Mouse (Mus musculus): ENCODE data around the gene Oaf. TPM values are rescaled to one million over a fixed set of nuclear protein-coding genes. Genes with fewer than 3 reads are reported as not detected.

The Oaf gene
- polyA plus RNA-seq, 1 experiment from 2014 or later: 41.2 TPM

- Histone ChIP-seq H3K4me3 (ENCODE audit: control insufficient read depth in 1 of 2, insufficient read depth in 1 of 2, low read depth in 1 of 2, low read length in 2 of 2) (no peak overlapping the region), H3K27ac (replicated peaks in 1 of 2; ENCODE audit: control insufficient read depth in 1 of 2, insufficient read depth in 1 of 2, low read depth in 2 of 2, low read length in 2 of 2) (no peak overlapping the region), H3K4me1 (ENCODE audit: control insufficient read depth in 2 of 2, insufficient read depth in 2 of 2, low read length in 2 of 2) (peaks cover 0 to 2% of the 10 kb centered on the region in 2 experiments; a peak in 2 of 4 replicates), H3K9me3 (ENCODE audit: control insufficient read depth, low read length) (no peaks in the 10 kb centered on the region), H3K4me2 (ENCODE audit: low read length) (no peak overlapping the region), H3K36me3 (ENCODE audit: control insufficient read depth, insufficient read depth, low read length) (no peaks in the 10 kb centered on the region), H3K27me3 (ENCODE audit: control insufficient read depth, insufficient read depth, low read length) (peaks cover 63% of the 10 kb centered on the region), H3K9ac (ENCODE audit: low read length) (no peak overlapping the region)
- WGBS: 5% methylated on average over 5 of the region's 5 CpGs
- no peak for ATAC-seq (ENCODE audit: insufficient number of reproducible peaks, insufficient read depth, low FRiP score, low read depth)
These were observed 39.5 kb downstream of the Oaf start for GRCm38 (mm10) chr9:43200212-43200611.

- 15% methylated on average over 9 of the region's 9 CpGs for WGBS
- no peak for ATAC-seq (ENCODE audit: insufficient number of reproducible peaks, insufficient read depth, low FRiP score, low read depth)
These were observed 45.7 kb downstream of the Oaf start for GRCm38 (mm10) chr9:43194001-43194400.

GRCm38 (mm10) chr9:43191561-43191960 lies 48.1 kb downstream of the Oaf start:
- 52% methylated on average over 4 of the region's 4 CpGs for WGBS
- H3K9me3 ChIP-seq (ENCODE audit: control insufficient read depth, low read length): no peaks in the 10 kb centered on the region
- peaks cover 10% of the 10 kb centered on the region for H3K27me3 ChIP-seq (ENCODE audit: control insufficient read depth, insufficient read depth, low read length)
- ATAC-seq (ENCODE audit: insufficient number of reproducible peaks, insufficient read depth, low FRiP score, low read depth): no peak
- no peaks in the 10 kb centered on the region for H3K4me1 ChIP-seq (ENCODE audit: control insufficient read depth in 2 of 2, insufficient read depth in 2 of 2, low read length in 2 of 2)
- no peak overlapping the region for H3K9ac ChIP-seq (ENCODE audit: low read length)
- H3K4me2 ChIP-seq (ENCODE audit: low read length): no peak overlapping the region
- H3K36me3 ChIP-seq (ENCODE audit: control insufficient read depth, insufficient read depth, low read length): no peaks in the 10 kb centered on the region
- H3K4me3 ChIP-seq (ENCODE audit: control insufficient read depth in 1 of 2, insufficient read depth in 1 of 2, low read depth in 1 of 2, low read length in 2 of 2): no peak overlapping the region
- H3K27ac ChIP-seq (replicated peaks in 1 of 2; ENCODE audit: control insufficient read depth in 1 of 2, insufficient read depth in 1 of 2, low read depth in 2 of 2, low read length in 2 of 2): no peak overlapping the region

More at GRCm38 (mm10) chr9:43194001-43194400, 45.7 kb downstream of the Oaf start:
- Histone ChIP-seq H3K27ac (replicated peaks in 1 of 2; ENCODE audit: control insufficient read depth in 1 of 2, insufficient read depth in 1 of 2, low read depth in 2 of 2, low read length in 2 of 2) (no peak overlapping the region), H3K4me1 (ENCODE audit: control insufficient read depth in 2 of 2, insufficient read depth in 2 of 2, low read length in 2 of 2) (no peaks in the 10 kb centered on the region), H3K9ac (ENCODE audit: low read length) (no peak overlapping the region), H3K9me3 (ENCODE audit: control insufficient read depth, low read length) (no peaks in the 10 kb centered on the region), H3K4me2 (ENCODE audit: low read length) (no peak overlapping the region), H3K36me3 (ENCODE audit: control insufficient read depth, insufficient read depth, low read length) (no peaks in the 10 kb centered on the region), H3K27me3 (ENCODE audit: control insufficient read depth, insufficient read depth, low read length) (peaks cover 15% of the 10 kb centered on the region), H3K4me3 (ENCODE audit: control insufficient read depth in 1 of 2, insufficient read depth in 1 of 2, low read depth in 1 of 2, low read length in 2 of 2) (no peak overlapping the region)

GRCm38 (mm10) chr9:43189021-43189356 lies 50.7 kb downstream of the Oaf start:
- no peak overlapping the region for H3K4me3 ChIP-seq (ENCODE audit: control insufficient read depth in 1 of 2, insufficient read depth in 1 of 2, low read depth in 1 of 2, low read length in 2 of 2)
- H3K9ac ChIP-seq (ENCODE audit: low read length): no peak overlapping the region
- H3K27me3 ChIP-seq (ENCODE audit: control insufficient read depth, insufficient read depth, low read length): peaks cover 9% of the 10 kb centered on the region
- H3K27ac ChIP-seq (replicated peaks in 1 of 2; ENCODE audit: control insufficient read depth in 1 of 2, insufficient read depth in 1 of 2, low read depth in 2 of 2, low read length in 2 of 2): no peak overlapping the region
- no peak for ATAC-seq (ENCODE audit: insufficient number of reproducible peaks, insufficient read depth, low FRiP score, low read depth)
- no peak overlapping the region for H3K4me2 ChIP-seq (ENCODE audit: low read length)
- H3K36me3 ChIP-seq (ENCODE audit: control insufficient read depth, insufficient read depth, low read length): no peaks in the 10 kb centered on the region
- H3K4me1 ChIP-seq (ENCODE audit: control insufficient read depth in 2 of 2, insufficient read depth in 2 of 2, low read length in 2 of 2): no peaks in the 10 kb centered on the region
- no peaks in the 10 kb centered on the region for H3K9me3 ChIP-seq (ENCODE audit: control insufficient read depth, low read length)
- 42% methylated on average over 3 of the region's 3 CpGs for WGBS

- no peak for ATAC-seq (ENCODE audit: insufficient number of reproducible peaks, insufficient read depth, low FRiP score, low read depth)
- H3K9ac ChIP-seq (ENCODE audit: low read length): no peak overlapping the region
- H3K27me3 ChIP-seq (ENCODE audit: control insufficient read depth, insufficient read depth, low read length): peaks cover 5% of the 10 kb centered on the region
- no peaks in the 10 kb centered on the region for H3K9me3 ChIP-seq (ENCODE audit: control insufficient read depth, low read length)
- no peaks in the 10 kb centered on the region for H3K4me1 ChIP-seq (ENCODE audit: control insufficient read depth in 2 of 2, insufficient read depth in 2 of 2, low read length in 2 of 2)
- no peaks in the 10 kb centered on the region for H3K36me3 ChIP-seq (ENCODE audit: control insufficient read depth, insufficient read depth, low read length)
- no peak overlapping the region for H3K4me2 ChIP-seq (ENCODE audit: low read length)
- no peak overlapping the region for H3K4me3 ChIP-seq (ENCODE audit: control insufficient read depth in 1 of 2, insufficient read depth in 1 of 2, low read depth in 1 of 2, low read length in 2 of 2)
- WGBS: 66% methylated on average over 12 of the region's 12 CpGs
- H3K27ac ChIP-seq (replicated peaks in 1 of 2; ENCODE audit: control insufficient read depth in 1 of 2, insufficient read depth in 1 of 2, low read depth in 2 of 2, low read length in 2 of 2): no peak overlapping the region
These were observed 51.2 kb downstream of the Oaf start for GRCm38 (mm10) chr9:43188309-43189020.

- no peaks in the 10 kb centered on the region for H3K36me3 ChIP-seq (ENCODE audit: control insufficient read depth, insufficient read depth, low read length)
These were observed 60.1 kb downstream of the Oaf start for GRCm38 (mm10) chr9:43179614-43180013.

GRCm38 (mm10) chr9:43178172-43178571 lies 61.5 kb downstream of the Oaf start:
- 56% methylated on average over 7 of the region's 7 CpGs for WGBS
- Histone ChIP-seq H3K4me2 (ENCODE audit: low read length) (no peak overlapping the region), H3K9ac (ENCODE audit: low read length) (no peak overlapping the region), H3K4me1 (ENCODE audit: control insufficient read depth in 2 of 2, insufficient read depth in 2 of 2, low read length in 2 of 2) (peaks cover 6 to 10% of the 10 kb centered on the region in 2 experiments), H3K4me3 (ENCODE audit: control insufficient read depth in 1 of 2, insufficient read depth in 1 of 2, low read depth in 1 of 2, low read length in 2 of 2) (no peak overlapping the region), H3K36me3 (ENCODE audit: control insufficient read depth, insufficient read depth, low read length) (no peaks in the 10 kb centered on the region), H3K27me3 (ENCODE audit: control insufficient read depth, insufficient read depth, low read length) (no peaks in the 10 kb centered on the region), H3K27ac (replicated peaks in 1 of 2; ENCODE audit: control insufficient read depth in 1 of 2, insufficient read depth in 1 of 2, low read depth in 2 of 2, low read length in 2 of 2) (no peak overlapping the region), H3K9me3 (ENCODE audit: control insufficient read depth, low read length) (no peaks in the 10 kb centered on the region)
- no peak for ATAC-seq (ENCODE audit: insufficient number of reproducible peaks, insufficient read depth, low FRiP score, low read depth)

More at GRCm38 (mm10) chr9:43179614-43180013, 60.1 kb downstream of the Oaf start:
- H3K9ac ChIP-seq (ENCODE audit: low read length): no peak overlapping the region
- 31% methylated on average over 5 of the region's 5 CpGs for WGBS
- H3K4me1 ChIP-seq (ENCODE audit: control insufficient read depth in 2 of 2, insufficient read depth in 2 of 2, low read length in 2 of 2): peaks cover 6 to 10% of the 10 kb centered on the region in 2 experiments
- no peaks in the 10 kb centered on the region for H3K27me3 ChIP-seq (ENCODE audit: control insufficient read depth, insufficient read depth, low read length)
- H3K27ac ChIP-seq (replicated peaks in 1 of 2; ENCODE audit: control insufficient read depth in 1 of 2, insufficient read depth in 1 of 2, low read depth in 2 of 2, low read length in 2 of 2): no peak overlapping the region; a peak in 1 of 4 replicates
- no peak for ATAC-seq (ENCODE audit: insufficient number of reproducible peaks, insufficient read depth, low FRiP score, low read depth)
- no peak overlapping the region for H3K4me3 ChIP-seq (ENCODE audit: control insufficient read depth in 1 of 2, insufficient read depth in 1 of 2, low read depth in 1 of 2, low read length in 2 of 2)
- H3K9me3 ChIP-seq (ENCODE audit: control insufficient read depth, low read length): no peaks in the 10 kb centered on the region
- no peak overlapping the region for H3K4me2 ChIP-seq (ENCODE audit: low read length)
